In the genomic region with DNA sequence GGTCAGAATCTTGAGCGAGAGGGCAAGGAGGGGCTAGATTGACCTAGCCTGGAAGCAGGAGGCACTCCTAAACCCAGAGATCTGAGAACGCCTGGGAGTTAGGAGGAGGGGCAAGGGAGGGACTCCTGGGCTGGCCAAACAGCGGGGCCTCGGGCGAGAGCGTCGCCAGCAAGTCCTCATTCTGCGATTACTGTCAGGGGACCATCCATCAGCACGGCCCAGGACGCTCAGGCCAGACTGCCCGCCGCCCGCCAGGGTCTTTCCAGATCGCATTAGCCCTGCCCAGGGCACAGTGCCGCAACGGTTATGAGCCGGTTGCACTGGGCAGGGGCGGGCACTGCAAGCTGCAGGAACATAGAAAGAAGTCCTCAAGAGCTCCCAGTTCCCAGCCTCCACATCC, we compare ENCODE assay signal across 8 mouse cellular contexts. TPM values are rescaled to one million over a fixed set of nuclear protein-coding genes. Genes with fewer than 3 reads are reported as not detected.
A peak's percentile ranks its signal among the peaks of the same experiment; 100 is the strongest.
DNase-seq lines count a peak whose midpoint lies in the region.
"Had no signal": no experiment of that assay in that cellular context is flagged by ENCODE, and none has a peak within 500 bp of the region (broad histone marks: within the 10 kb centered on the region; RNA-seq: fewer than 3 reads in every experiment).

No protein-coding gene starts in this region.

- peak; percentile 45 for DNase-seq in ovary, postnatal 36 days (ENCODE audit: low spot score)
- DNase-seq in ovary, adult 18-20 months (ENCODE audit: low spot score): no peak
- peak; percentile 42 for DNase-seq in gastrocnemius, postnatal 14 days
- DNase-seq in kidney, postnatal 4 days: peak; percentile 60 to 70
- DNase-seq in cerebellum, postnatal 25 days: no peak
- no peak for DNase-seq in frontal cortex, postnatal 10 days (ENCODE audit: low spot score in 2 of 2)
- no peak for DNase-seq in yolk sac, embryonic 10.5 days (ENCODE audit: low spot score)

- intact Hi-C loops in gastrocnemius, postnatal 14 days (cut with DNase I; ENCODE audit: low total_unique reads): no loop called here

RNA-seq across cellular contexts. Expression of a gene that starts 50.4 kb away (rescaled TPM):
- 1 to 10 TPM; 3.8 to 5.0 TPM for total RNA-seq in gastrocnemius, postnatal 14 days (2021)
- total RNA-seq: neutrophil, adult 5-6 weeks had no signal

Comparison
In these comparisons a context has a peak if more than half of its experiments do, and no peak if none do; other contexts are left out.
1. DNase-seq: peak in ovary, postnatal 36 days (single experiment), gastrocnemius, postnatal 14 days (single experiment) and kidney, postnatal 4 days (2 of 2); none in ovary, adult 18-20 months (single experiment), cerebellum, postnatal 25 days (0 of 2), frontal cortex, postnatal 10 days (0 of 2) and yolk sac, embryonic 10.5 days (single experiment).